Mouse (Mus musculus) embryonic stem cell, embryonic (primary cell): ENCODE data around the gene Emc8.

Source experiments
- CTCF ChIA-PET, 4 experiments: fragments of 300-600 bp in 2 of 4; fragments of 350-600 bp in 2 of 4; sonication (Branson Sonifier 250); formaldehyde crosslinking; loops; one replicate each; lab custom pipeline; 2022; ENCODE audit warnings: inconsistent platforms in 2 of 4; lab: Charles Lee
- POLR2A ChIA-PET, 4 experiments: fragments of 300-600 bp in 2 of 4; fragments of 350-600 bp in 2 of 4; sonication (Branson Sonifier 250); formaldehyde crosslinking; loops; one replicate each; lab custom pipeline; 2022; ENCODE audit warnings: antibody characterized with exemption in 4 of 4, inconsistent platforms in 1 of 4; lab: Charles Lee

The Emc8 gene

GRCm38 (mm10) chr8:120607885-120608284 is 60.5 kb downstream of the Emc8 start:
- ChIA-PET POLR2A (interaction anchor here in 2 of 4 experiments (1.0 to 1.1 kb wide), 2 partner anchors 11 to 73 kb away, joined by 3 read pairs; no protein-coding TSS in a partner anchor), CTCF (interaction anchor here in 3 of 4 experiments (0.8 to 3.6 kb wide), 11 partner anchors 8 to 326 kb away, joined by 3 to 18 read pairs (median 4); no protein-coding TSS in a partner anchor)

GRCm38 (mm10) chr8:120607460-120607859 is 60.9 kb downstream of the Emc8 start:
- ChIA-PET CTCF (interaction anchor here in 1 of 4 experiments (1.0 kb wide), 1 partner anchor 11 kb away, joined by 4 read pairs; no protein-coding TSS in a partner anchor), POLR2A (interaction anchor here in 1 of 4 experiments (0.6 kb wide), 1 partner anchor 65 kb away, joined by 3 read pairs; no protein-coding TSS in a partner anchor)
